Mouse (Mus musculus) ES-E14 (cell line): Measurements from ENCODE around the gene Xpnpep3.

Source experiments
- CHD2 ChIP-seq: IDR thresholded peaks from 2 replicates; pipeline ENCODE4 v1.6.1; 2014; ENCODE audit warnings: mild to moderate bottlenecking, low read depth, low read length, inconsistent platforms
- HCFC1 ChIP-seq: IDR thresholded peaks from 2 replicates; pipeline ENCODE4 v1.6.1; 2012; ENCODE audit warnings: low read length, inconsistent platforms, borderline replicate concordance; ENCODE audit not compliant: insufficient read depth
- MAFK ChIP-seq: IDR thresholded peaks from 2 replicates; pipeline ENCODE4 v1.6.1; 2014; ENCODE audit warnings: mild to moderate bottlenecking, low read depth, low read length, inconsistent platforms; ENCODE audit not compliant: insufficient read depth
- ZC3H11A ChIP-seq: IDR thresholded peaks from 2 replicates; pipeline ENCODE4 v1.6.1; 2012; ENCODE audit warnings: low read depth, mild to moderate bottlenecking, inconsistent platforms, low read length, borderline replicate concordance
- ZNF384 ChIP-seq: IDR thresholded peaks from 2 replicates; pipeline ENCODE4 v1.6.1; 2012; ENCODE audit warnings: low read depth, low read length, inconsistent platforms

DNA sequence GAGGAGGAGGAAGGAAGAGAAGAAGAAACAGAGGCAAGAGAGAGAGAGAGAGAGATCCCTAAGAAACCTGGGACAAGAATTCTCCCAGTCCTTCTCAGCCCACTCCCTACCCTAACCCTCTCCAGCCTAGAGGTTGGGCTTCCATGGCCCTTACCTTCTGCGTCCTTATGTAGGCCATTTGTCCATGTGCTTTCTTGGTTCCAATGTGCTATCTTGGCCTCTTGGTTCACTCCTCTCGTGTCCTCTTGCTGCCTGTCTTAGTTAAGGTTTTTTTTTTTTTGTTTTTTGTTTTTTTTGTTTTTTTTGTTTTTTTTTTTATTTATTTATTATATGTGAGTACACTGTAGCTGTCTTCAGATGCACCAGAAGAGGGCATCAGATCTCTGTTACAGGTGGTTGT lies 83.0 kb downstream of the Xpnpep3 start:
- TF ChIP-seq MAFK (no peak), ZC3H11A (no peak), CHD2 (no peak), ZNF384 (0 out of 2 replicates have a peak, but pooled peaks have one; percentile 51), HCFC1 (no peak)
